Mouse (Mus musculus): ENCODE measurements around the gene Cklf.

DNA sequence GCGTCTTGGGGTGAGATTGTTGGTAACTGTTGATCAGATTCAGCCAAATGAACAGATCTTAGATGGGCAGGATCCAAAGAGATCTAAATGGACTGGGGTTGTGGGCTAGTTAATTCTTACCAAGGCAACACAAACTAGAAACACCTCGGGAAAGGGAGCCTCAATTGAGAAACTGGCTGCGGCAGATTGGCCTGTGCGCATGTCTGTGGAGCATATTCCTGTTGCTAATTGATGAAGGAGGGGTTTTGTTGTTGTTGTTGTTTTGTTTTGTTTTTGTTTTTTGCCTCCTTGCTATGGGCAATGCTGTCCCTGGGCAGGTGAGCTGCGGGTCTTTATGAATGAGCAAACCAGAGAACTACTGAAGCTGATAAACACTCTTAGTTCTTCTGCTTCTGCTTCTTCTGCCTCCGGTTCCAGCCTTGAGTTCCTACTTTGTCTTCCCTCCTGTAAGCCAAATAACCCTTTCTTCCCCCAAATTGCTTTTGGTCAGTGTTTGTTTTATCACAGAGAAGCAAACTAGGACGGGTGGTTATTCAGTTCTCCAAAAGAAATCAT is 1.1 kb upstream of the Cklf start:
- TF ChIP-seq CTCF (IDR thresholded peaks at IDR 0.05; ENCODE audit: borderline replicate concordance, control insufficient read depth, extremely low read depth, insufficient read depth, low read length, poor library complexity) (no peak), POLR2A (IDR thresholded peaks at IDR 0.05; ENCODE audit: control insufficient read depth, extremely low read depth, insufficient read depth, low read length, poor library complexity) (no peak)
